Mouse (Mus musculus) embryonic facial prominence, embryonic 15.5 days (tissue): Measurements from ENCODE around the gene Bsnd. TPM values are rescaled to one million over a fixed set of nuclear protein-coding genes. Genes with fewer than 3 reads are reported as not detected.
A peak's percentile ranks its signal among the peaks of the same experiment; 100 is the strongest.

Experiments used
- ATAC-seq: fragments of 200-750 bp; cut with Nextera tagmentation; 2 replicates; pipeline ENCODE4 v1.8.0; 2017; ENCODE audit warnings: low read depth, moderate TSS enrichment; ENCODE audit not compliant: insufficient number of reproducible peaks, low FRiP score, low TSS enrichment
- H3K27ac ChIP-seq: fragments of 300-500 bp; sonication (generic); replicated peaks from 2 replicates; pipeline ENCODE4 v1.5.1; 2015; ENCODE audit warnings: mild to moderate bottlenecking, inconsistent platforms
- H3K27me3 ChIP-seq: fragments of 300-500 bp; sonication (generic); 2 replicates; pipeline ENCODE4 v1.6.1; 2015; ENCODE audit warnings: inconsistent platforms
- H3K36me3 ChIP-seq: fragments of 300-500 bp; sonication (generic); 2 replicates; pipeline ENCODE4 v1.6.1; 2015; ENCODE audit warnings: mild to moderate bottlenecking, inconsistent platforms
- H3K4me1 ChIP-seq: fragments of 300-500 bp; sonication (generic); 2 replicates; pipeline ENCODE4 v1.6.1; 2015; ENCODE audit warnings: inconsistent platforms
- H3K4me2 ChIP-seq: fragments of 300-500 bp; sonication (generic); replicated peaks from 2 replicates; pipeline ENCODE4 v1.6.1; 2015; ENCODE audit warnings: mild to moderate bottlenecking, inconsistent platforms
- H3K4me3 ChIP-seq: fragments of 300-500 bp; sonication (generic); replicated peaks from 2 replicates; pipeline ENCODE4 v1.5.1; 2015; ENCODE audit warnings: mild to moderate bottlenecking, inconsistent platforms
- H3K9ac ChIP-seq: fragments of 300-500 bp; sonication (generic); 2 replicates; pipeline ENCODE4 v1.6.1; 2015; ENCODE audit warnings: inconsistent platforms
- H3K9me3 ChIP-seq: fragments of 300-500 bp; sonication (generic); replicated peaks from 2 replicates; pipeline ENCODE4 v1.6.1; 2016; ENCODE audit warnings: inconsistent platforms
- WGBS: fragments of 180-500 bp; shearing (Covaris S2); methylation state at CpG from one replicate; pipeline ENCODE4 v1.1.7; 2015; 5-methylcytosine and 5-hydroxymethylcytosine counted together
- polyA plus RNA-seq: library from polyadenylated mRNA; unstranded; fragments of >200 nt; fragmentation: Nextera tagmentation; extraction: Ambion mirVana; gene quantifications from 2 replicates; pipeline ENCODE4 v1.2.1, GENCODE M21; 2015

The Bsnd gene
- 0.05 and 0.11 TPM in 2 replicates for polyA plus RNA-seq

GRCm38 (mm10) chr4:106492116-106492515, at the start of gene Bsnd:
TSS of gene Bsnd (minus strand) at chr4:106492283.
- Histone ChIP-seq H3K27me3 (no peaks in the 10 kb centered on the region), H3K27ac (no peak within 1 kb of the TSS), H3K4me2 (no peak within 1 kb of the TSS), H3K4me3 (no peak within 1 kb of the TSS), H3K9ac (no peak within 1 kb of the TSS), H3K4me1 (no peaks in the 10 kb centered on the region), H3K9me3 (no peaks in the 10 kb centered on the region), H3K36me3 (no peaks in the 10 kb centered on the region)
- ATAC-seq, result no peak
- WGBS, result 57% methylated on average over 3 of the region's 3 CpGs

GRCm38 (mm10) chr4:106541491-106541890, 49.4 kb upstream of the Bsnd start:
- Histone ChIP-seq H3K4me1 (no peaks in the 10 kb centered on the region), H3K36me3 (no peaks in the 10 kb centered on the region), H3K9ac (no peak overlapping the region), H3K9me3 (no peaks in the 10 kb centered on the region), H3K27me3 (no peaks in the 10 kb centered on the region), H3K4me2 (no peak overlapping the region), H3K27ac (no peak overlapping the region), H3K4me3 (no peak overlapping the region)
- no peak for ATAC-seq
- WGBS, result 60% methylated on average over 3 of the region's 3 CpGs

DNA sequence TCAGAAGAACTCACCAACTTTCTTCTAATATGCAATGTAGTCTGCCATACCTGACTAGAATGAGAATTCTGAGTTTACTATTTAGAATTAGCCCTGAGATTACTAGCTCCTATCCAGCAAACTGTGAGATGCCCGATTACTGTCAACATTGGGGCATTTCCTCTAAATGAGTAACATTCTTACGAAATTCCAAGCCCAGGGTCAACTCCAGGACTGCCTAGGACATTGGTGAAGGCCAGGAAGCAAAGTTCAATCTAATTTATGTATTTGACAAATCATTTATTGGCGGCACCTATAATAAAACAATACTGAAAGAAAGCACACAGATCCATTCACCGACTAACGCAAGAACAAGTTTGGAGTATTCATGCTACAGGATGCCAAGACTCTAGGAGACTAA, 47.7 kb upstream of the Bsnd start:
- H3K9ac ChIP-seq, result no peak overlapping the region
- H3K9me3 ChIP-seq, result no peaks in the 10 kb centered on the region
- no peaks in the 10 kb centered on the region for H3K4me1 ChIP-seq
- WGBS, result 83% methylated on average over 5 of the region's 5 CpGs
- no peak overlapping the region for H3K4me2 ChIP-seq
- H3K4me3 ChIP-seq, result no peak overlapping the region
- no peaks in the 10 kb centered on the region for H3K36me3 ChIP-seq
- no peaks in the 10 kb centered on the region for H3K27me3 ChIP-seq
- H3K27ac ChIP-seq, result no peak overlapping the region
- ATAC-seq, result no peak

- no peaks in the 10 kb centered on the region for H3K9me3 ChIP-seq
- no peak overlapping the region for H3K9ac ChIP-seq
- H3K27me3 ChIP-seq, result no peaks in the 10 kb centered on the region
- H3K4me3 ChIP-seq, result no peak overlapping the region
- ATAC-seq, result no peak
- no peaks in the 10 kb centered on the region for H3K36me3 ChIP-seq
- no peak overlapping the region for H3K27ac ChIP-seq
- H3K4me2 ChIP-seq, result no peak overlapping the region
- H3K4me1 ChIP-seq, result peaks cover 3% of the 10 kb centered on the region; the same call in 1 of the 2 replicates
- 67% methylated on average over 7 of the region's 7 CpGs for WGBS
Observed at GRCm38 (mm10) chr4:106534256-106534655, 42.2 kb upstream of the Bsnd start.

DNA sequence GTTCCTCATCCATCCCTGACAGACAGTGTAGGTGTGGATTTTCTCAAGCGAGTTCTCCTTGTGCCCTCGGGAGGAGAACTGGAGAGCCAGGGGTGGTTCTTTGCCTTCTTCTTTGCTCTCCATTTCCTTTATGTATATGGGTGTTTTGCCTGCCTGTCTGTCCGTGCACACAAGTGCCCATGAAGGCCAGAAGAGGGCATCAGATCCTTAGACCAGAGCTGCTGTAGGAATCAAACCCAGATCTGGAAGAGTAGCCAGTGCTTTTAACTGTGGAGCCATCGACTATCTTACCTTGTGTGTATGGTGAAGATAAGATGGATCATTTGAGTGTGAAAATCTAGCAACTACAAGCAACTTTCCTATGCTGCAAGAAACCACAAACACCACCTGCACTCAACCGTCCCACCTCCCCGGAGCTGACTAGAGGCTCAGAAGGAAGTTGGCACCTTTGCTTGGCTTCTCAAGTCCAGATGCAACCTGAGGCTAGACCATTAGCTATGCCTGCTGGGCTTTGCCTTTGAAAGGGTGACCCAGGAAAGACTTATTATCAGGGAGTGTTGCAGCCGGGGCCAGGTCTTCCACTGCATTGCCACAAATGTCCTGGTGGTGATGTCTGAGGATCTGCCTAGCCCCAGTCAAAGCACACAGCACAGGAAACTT, 41.5 kb upstream of the Bsnd start:
- Histone ChIP-seq H3K36me3 (no peaks in the 10 kb centered on the region), H3K4me3 (no peak overlapping the region), H3K4me2 (no peak overlapping the region), H3K27me3 (no peaks in the 10 kb centered on the region), H3K27ac (no peak overlapping the region), H3K4me1 (peaks cover 3% of the 10 kb centered on the region; the same call in 1 of the 2 replicates), H3K9ac (no peak overlapping the region), H3K9me3 (no peaks in the 10 kb centered on the region)
- WGBS, result 55% methylated on average over 7 of the region's 7 CpGs
- no peak for ATAC-seq

GRCm38 (mm10) chr4:106530113-106530482, 38.0 kb upstream of the Bsnd start:
- no peak for ATAC-seq
- 66% methylated on average over 9 of the region's 9 CpGs for WGBS

DNA sequence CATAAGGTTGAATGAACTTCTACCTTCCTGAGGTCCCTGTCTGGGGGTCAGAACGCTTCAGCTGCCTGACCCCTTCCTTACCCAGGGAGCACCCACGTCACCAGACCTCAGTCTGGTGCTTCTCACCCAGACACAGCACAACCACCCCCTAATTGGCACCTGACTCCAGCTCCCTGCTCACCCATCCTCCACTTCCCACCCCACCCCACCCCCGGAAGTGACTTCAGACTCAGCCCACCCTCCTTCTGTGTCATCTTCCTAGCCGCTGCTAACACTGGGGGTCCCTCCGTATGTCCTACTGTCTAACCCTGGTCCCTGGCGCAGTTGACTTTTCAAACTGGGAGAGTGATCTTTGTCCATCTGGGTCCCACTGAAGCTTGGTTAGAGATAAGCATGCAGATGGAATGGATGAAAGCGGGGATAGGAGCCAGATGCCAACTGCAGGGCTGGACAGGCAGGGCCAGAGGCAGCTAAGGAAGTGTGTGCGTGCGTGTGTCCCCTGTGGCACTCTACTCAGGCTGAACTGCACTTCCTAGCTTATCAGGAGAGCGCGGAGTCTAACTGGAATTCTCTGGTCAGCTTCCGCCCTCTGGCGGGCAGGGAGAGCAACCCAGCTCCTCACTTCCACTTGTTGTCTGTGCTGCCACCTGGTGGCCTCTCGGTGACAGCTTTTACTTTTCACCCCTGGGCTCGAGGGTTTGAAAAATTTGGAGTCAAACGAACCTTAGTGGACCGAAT, 37.5 kb upstream of the Bsnd start:
- no peaks in the 10 kb centered on the region for H3K27me3 ChIP-seq
- peak overlapping the region; percentile 63 for H3K4me2 ChIP-seq
- WGBS, result 12% methylated on average over 17 of the region's 17 CpGs
- H3K36me3 ChIP-seq, result no peaks in the 10 kb centered on the region
- peak overlapping the region; percentile 35 for H3K4me3 ChIP-seq
- peak; percentile 53 for ATAC-seq
- H3K4me1 ChIP-seq, result peaks cover 3% of the 10 kb centered on the region; the same call in 1 of the 2 replicates
- no peak overlapping the region for H3K27ac ChIP-seq
- peak overlapping the region; percentile 51 for H3K9ac ChIP-seq
- H3K9me3 ChIP-seq, result no peaks in the 10 kb centered on the region

More at GRCm38 (mm10) chr4:106530113-106530482, 38.0 kb upstream of the Bsnd start:
- Histone ChIP-seq H3K4me1 (peaks cover 3% of the 10 kb centered on the region; the same call in 1 of the 2 replicates), H3K36me3 (no peaks in the 10 kb centered on the region), H3K27me3 (no peaks in the 10 kb centered on the region), H3K27ac (no peak overlapping the region), H3K9ac (no peak overlapping the region), H3K4me2 (no peak overlapping the region), H3K4me3 (no peak overlapping the region), H3K9me3 (no peaks in the 10 kb centered on the region)

- 68% methylated on average over 7 of the region's 7 CpGs for WGBS
- no peaks in the 10 kb centered on the region for H3K27me3 ChIP-seq
- no peak overlapping the region for H3K27ac ChIP-seq
- no peak for ATAC-seq
- H3K9me3 ChIP-seq, result no peaks in the 10 kb centered on the region
- no peak overlapping the region for H3K4me2 ChIP-seq
- peaks cover 3% of the 10 kb centered on the region; the same call in 1 of the 2 replicates for H3K4me1 ChIP-seq
- no peak overlapping the region for H3K4me3 ChIP-seq
- H3K36me3 ChIP-seq, result no peaks in the 10 kb centered on the region
- no peak overlapping the region for H3K9ac ChIP-seq
Observed at GRCm38 (mm10) chr4:106527856-106528547, 35.9 kb upstream of the Bsnd start.

GRCm38 (mm10) chr4:106525001-106525400, 32.9 kb upstream of the Bsnd start:
- Histone ChIP-seq H3K36me3 (no peaks in the 10 kb centered on the region), H3K9ac (no peak overlapping the region), H3K4me1 (peaks cover 3% of the 10 kb centered on the region; the same call in 1 of the 2 replicates), H3K9me3 (no peaks in the 10 kb centered on the region), H3K27me3 (no peaks in the 10 kb centered on the region), H3K4me3 (no peak overlapping the region), H3K4me2 (no peak overlapping the region), H3K27ac (no peak overlapping the region)
- whole genome bisulfite sequencing, result 83% methylated on average over 2 of the region's 2 CpGs
- no peak for ATAC-seq

DNA sequence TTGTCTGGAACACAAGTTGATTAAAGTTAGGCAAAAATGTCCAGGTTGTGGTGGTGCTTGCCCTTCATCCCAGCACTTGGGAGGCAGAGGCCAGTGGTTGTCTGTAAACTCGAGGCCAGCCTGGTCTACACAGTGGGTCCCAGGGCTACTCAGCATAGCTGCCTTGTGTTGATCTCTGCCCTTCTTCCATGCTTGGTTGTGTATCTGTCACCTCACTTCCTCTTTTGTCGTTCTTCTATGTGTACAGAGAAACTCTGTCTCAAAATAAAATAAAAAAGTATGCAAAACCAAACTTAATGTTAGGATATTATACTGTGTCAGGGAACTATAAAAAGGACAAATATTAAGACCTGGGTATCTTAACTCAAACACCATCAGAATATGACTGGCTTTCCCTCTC, 32.0 kb upstream of the Bsnd start:
- Histone ChIP-seq H3K4me3 (no peak overlapping the region), H3K36me3 (no peaks in the 10 kb centered on the region), H3K4me1 (no peaks in the 10 kb centered on the region), H3K4me2 (no peak overlapping the region), H3K27ac (no peak overlapping the region), H3K9me3 (no peaks in the 10 kb centered on the region), H3K27me3 (no peaks in the 10 kb centered on the region), H3K9ac (no peak overlapping the region)
- WGBS, result 78% methylated on average over 2 of the region's 2 CpGs
- ATAC-seq, result no peak

GRCm38 (mm10) chr4:106522547-106522946, 30.5 kb upstream of the Bsnd start:
- 63% methylated on average over 3 of the region's 3 CpGs for WGBS
- no peak for ATAC-seq
- no peak overlapping the region for H3K27ac ChIP-seq

More at GRCm38 (mm10) chr4:106522547-106522946, 30.5 kb upstream of the Bsnd start:
- H3K9ac ChIP-seq, result no peak overlapping the region
- H3K4me3 ChIP-seq, result no peak overlapping the region
- H3K27me3 ChIP-seq, result no peaks in the 10 kb centered on the region
- no peak overlapping the region for H3K4me2 ChIP-seq
- H3K36me3 ChIP-seq, result no peaks in the 10 kb centered on the region
- no peaks in the 10 kb centered on the region for H3K4me1 ChIP-seq
- no peaks in the 10 kb centered on the region for H3K9me3 ChIP-seq
